Mouse (Mus musculus) adrenal gland, postnatal 36 days (tissue): ENCODE measurements around the gene Gm20547. TPM values are rescaled to one million over a fixed set of nuclear protein-coding genes. Genes with fewer than 3 reads are reported as not detected.

Experiments used
- microRNA-seq: library from miRNA; unstranded; fragments of <30 nt; microRNA quantifications from one replicate; pipeline ENCODE4 v1.2.0, GENCODE M21; 2021
- total RNA-seq, 2 experiments: library from RNA; stranded (reverse); gene quantifications; 2 replicates each; pipeline ENCODE4 v1.2.3; 2021

The Gm20547 gene
- total RNA-seq, 2 experiments from 2014 or later: not detected

Small RNAs within 50 kb of the gene (microRNA-seq; reads per million reads assigned to microRNA genes)
- gene Mir6970 (1.00 reads per million), gene Mir6971 (2.7 reads per million, percentile 5 among the genes with 10 or more reads in this experiment), gene Mir6972 (not detected)

Other genes starting within 250 kb of the Gm20547 start
- gene Fkbpl, start 237.3 kb downstream of the Gm20547 start, total RNA-seq: 10 to 100 TPM; 12.7 to 15.8 TPM
- gene Atf6b, start 234.9 kb downstream of the Gm20547 start, total RNA-seq: 10 to 100 TPM; 45.7 to 58.8 TPM
- 10 to 100 TPM; 26.9 to 34.3 TPM for gene Tnxb, start 211.5 kb downstream of the Gm20547 start, total RNA-seq
- 100 to 1,000 TPM; 140 to 152 TPM for gene C4b, start 138.2 kb downstream of the Gm20547 start, total RNA-seq
- 1,000 to 10,000 TPM; 6,006 to 9,312 TPM for gene Cyp21a1, start 77.5 kb downstream of the Gm20547 start, total RNA-seq
- gene Stk19, start 45.1 kb downstream of the Gm20547 start, total RNA-seq: 10 to 100 TPM; 35.8 to 57.5 TPM
- 10 to 100 TPM; 66.9 to 67.3 TPM for gene Dxo, start 45.0 kb downstream of the Gm20547 start, total RNA-seq
- gene Skiv2l, start 31.8 kb downstream of the Gm20547 start, total RNA-seq: 10 to 100 TPM; 59.5 to 59.9 TPM
- 10 to 100 TPM; 52.6 to 53.4 TPM for gene Nelfe, start 31.7 kb downstream of the Gm20547 start, total RNA-seq
- gene Cfb, start 19.5 kb downstream of the Gm20547 start, total RNA-seq: 10 to 100 TPM; 11.4 to 20.9 TPM
- 10 to 100 TPM; 10.4 to 17.4 TPM for gene Zbtb12, start 2.6 kb downstream of the Gm20547 start, total RNA-seq
- 100 to 1,000 TPM in 1 of 2 experiments, 10 to 100 TPM in 1; 85.2 to 119 TPM for gene C2, start 16.2 kb upstream of the Gm20547 start, total RNA-seq
- gene Ehmt2, start 16.4 kb upstream of the Gm20547 start, total RNA-seq: 100 to 1,000 TPM; 124 to 143 TPM
- gene Slc44a4, start 32.4 kb upstream of the Gm20547 start, total RNA-seq: 1 to 10 TPM in 1 of 2 experiments, under 1 TPM in 1; 0.83 to 1.7 TPM
- 10 to 100 TPM; 25.4 to 27.4 TPM for gene Neu1, start 49.2 kb upstream of the Gm20547 start, total RNA-seq
- 100 to 1,000 TPM in 1 of 2 experiments, 10 to 100 TPM in 1; 80.1 to 206 TPM for gene Hspa1b, start 77.2 kb upstream of the Gm20547 start, total RNA-seq
- gene Gm20481, start 87.9 kb upstream of the Gm20547 start, total RNA-seq: not detected
- 10 to 100 TPM; 36.0 to 86.1 TPM for gene Hspa1a, start 90.1 kb upstream of the Gm20547 start, total RNA-seq
- under 1 TPM; 0.20 to 0.36 TPM for gene Hspa1l, start 90.7 kb upstream of the Gm20547 start, total RNA-seq
- gene Lsm2, start 99.8 kb upstream of the Gm20547 start, total RNA-seq: 10 to 100 TPM; 35.2 to 35.5 TPM
- gene Vars, start 118.9 kb upstream of the Gm20547 start, total RNA-seq: 10 to 100 TPM; 61.5 to 62.9 TPM
- gene Vwa7, start 134.5 kb upstream of the Gm20547 start, total RNA-seq: under 1 TPM; 0.53 to 0.59 TPM
- 1 to 10 TPM in 1 of 2 experiments, under 1 TPM in 1; 0.82 to 1.3 TPM for gene Sapcd1, start 146.0 kb upstream of the Gm20547 start, total RNA-seq
- 1 to 10 TPM in 1 of 2 experiments, under 1 TPM in 1; 0.95 to 1.6 TPM for gene Msh5, start 164.7 kb upstream of the Gm20547 start, total RNA-seq
- gene Clic1, start 167.9 kb upstream of the Gm20547 start, total RNA-seq: 100 to 1,000 TPM in 1 of 2 experiments, 10 to 100 TPM in 1; 83.6 to 109 TPM
- gene Ddah2, start 177.0 kb upstream of the Gm20547 start, total RNA-seq: 10 to 100 TPM; 16.1 to 18.2 TPM
- under 1 TPM in 1 of 2 experiments, not detected in 1; 0.56 TPM for gene Ly6g6c, start 183.3 kb upstream of the Gm20547 start, total RNA-seq
- gene Mpig6b, start 184.1 kb upstream of the Gm20547 start, total RNA-seq: not detected
- gene Ly6g6e, start 194.9 kb upstream of the Gm20547 start, total RNA-seq: under 1 TPM in 1 of 2 experiments, not detected in 1; 0.50 TPM
- under 1 TPM in 1 of 2 experiments, not detected in 1; 0.43 TPM for gene Ly6g6d, start 196.0 kb upstream of the Gm20547 start, total RNA-seq
- not detected for gene Ly6g6f, start 203.6 kb upstream of the Gm20547 start, total RNA-seq
- 10 to 100 TPM; 73.9 to 89.4 TPM for gene Abhd16a, start 207.2 kb upstream of the Gm20547 start, total RNA-seq
- not detected for gene Ly6g5c, start 226.2 kb upstream of the Gm20547 start, total RNA-seq
- gene Ly6g5b, start 233.4 kb upstream of the Gm20547 start, total RNA-seq: under 1 TPM; 0.26 to 0.43 TPM
- 10 to 100 TPM; 11.1 to 12.1 TPM for gene Gpank1, start 239.4 kb upstream of the Gm20547 start, total RNA-seq
- 100 to 1,000 TPM; 207 to 209 TPM for gene Csnk2b, start 240.0 kb upstream of the Gm20547 start, total RNA-seq
- gene D17H6S53E, start 244.3 kb upstream of the Gm20547 start, total RNA-seq: 10 to 100 TPM; 25.0 to 29.5 TPM